Mouse (Mus musculus) lung, embryonic 15.5 days (tissue): ENCODE data around the gene Atp13a5. TPM values are rescaled to one million over a fixed set of nuclear protein-coding genes. Genes with fewer than 3 reads are reported as not detected.

Source experiments
- ATAC-seq: fragments of 200-750 bp; cut with Nextera tagmentation; 2 replicates; pipeline ENCODE4 v1.8.0; 2017; ENCODE audit warnings: moderate number of reproducible peaks, borderline replicate concordance; ENCODE audit not compliant: low FRiP score, low TSS enrichment; ENCODE audit errors: extremely low read depth
- H3K27ac ChIP-seq: fragments of 300-500 bp; sonication (generic); 2 replicates; pipeline ENCODE4 v1.5.1; 2015; ENCODE audit warnings: moderate library complexity, mild to moderate bottlenecking, inconsistent platforms
- H3K27me3 ChIP-seq: fragments of 300-500 bp; sonication (generic); 2 replicates; pipeline ENCODE4 v1.6.1; 2015; ENCODE audit warnings: inconsistent platforms
- H3K36me3 ChIP-seq: fragments of 300-500 bp; sonication (generic); 2 replicates; pipeline ENCODE4 v1.6.1; 2015; ENCODE audit warnings: inconsistent platforms
- H3K4me1 ChIP-seq: fragments of 300-500 bp; sonication (generic); 2 replicates; pipeline ENCODE4 v1.6.1; 2015; ENCODE audit warnings: inconsistent platforms
- H3K4me2 ChIP-seq: fragments of 300-500 bp; sonication (generic); 2 replicates; pipeline ENCODE4 v1.6.1; 2015; ENCODE audit warnings: inconsistent platforms, mild to moderate bottlenecking, moderate library complexity
- H3K4me3 ChIP-seq: fragments of 300-500 bp; sonication (generic); 2 replicates; pipeline ENCODE4 v1.5.1; 2015; ENCODE audit warnings: mild to moderate bottlenecking, inconsistent platforms
- H3K9ac ChIP-seq: fragments of 300-500 bp; sonication (generic); 2 replicates; pipeline ENCODE4 v1.6.1; 2015; ENCODE audit warnings: inconsistent platforms
- H3K9me3 ChIP-seq: fragments of 300-500 bp; sonication (generic); 2 replicates; pipeline ENCODE4 v1.6.1; 2016; ENCODE audit warnings: inconsistent platforms
- WGBS: fragments of 180-500 bp; shearing (Covaris S2); methylation state at CpG from one replicate; pipeline ENCODE4 v1.1.7; 2015; 5-methylcytosine and 5-hydroxymethylcytosine counted together
- polyA plus RNA-seq: library from polyadenylated mRNA; unstranded; fragments of >200 nt; fragmentation: Nextera tagmentation; extraction: Ambion mirVana; gene quantifications from 2 replicates; pipeline ENCODE4 v1.2.1, GENCODE M21; 2015

Gene Atp13a5
- polyA plus RNA-seq = not detected in 2 replicates

- Histone ChIP-seq H3K27me3 (no peaks in the 10 kb centered on the region), H3K9me3 (no peaks in the 10 kb centered on the region), H3K9ac (no peak within 1 kb of the TSS), H3K4me1 (no peaks in the 10 kb centered on the region), H3K27ac (no peak within 1 kb of the TSS), H3K36me3 (no peaks in the 10 kb centered on the region), H3K4me2 (no peak within 1 kb of the TSS), H3K4me3 (no peak within 1 kb of the TSS)
- ATAC-seq = no peak
- 21% methylated on average over 4 of the region's 4 CpGs for WGBS
Observed at GRCm38 (mm10) chr16:29378458-29378857, at the start of gene Atp13a5. Gene Atp13a5 (minus strand): TSS chr16:29378732.

DNA sequence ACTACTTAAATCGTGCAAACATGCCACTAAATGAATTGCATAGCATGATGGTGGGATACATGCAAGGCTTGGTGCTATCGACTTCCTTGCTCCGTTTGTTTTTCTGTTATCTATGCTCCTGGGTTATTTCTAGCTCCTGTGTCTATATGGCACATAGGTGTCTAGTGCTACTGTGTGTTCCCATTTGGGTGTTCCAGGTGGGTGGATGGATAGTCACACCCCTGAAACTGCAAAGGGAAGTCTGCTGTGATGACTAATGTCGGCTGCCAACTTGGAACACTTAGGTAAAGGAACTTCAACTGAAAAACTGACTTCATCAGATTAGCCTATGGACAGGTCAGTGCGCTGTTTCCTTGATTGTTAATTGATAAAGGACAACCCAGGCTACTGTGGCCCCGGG lies 36.3 kb upstream of the Atp13a5 start:
- ATAC-seq = no peak
- no peaks in the 10 kb centered on the region for H3K4me1 ChIP-seq
- 62% methylated on average over 6 of the region's 6 CpGs for WGBS

DNA sequence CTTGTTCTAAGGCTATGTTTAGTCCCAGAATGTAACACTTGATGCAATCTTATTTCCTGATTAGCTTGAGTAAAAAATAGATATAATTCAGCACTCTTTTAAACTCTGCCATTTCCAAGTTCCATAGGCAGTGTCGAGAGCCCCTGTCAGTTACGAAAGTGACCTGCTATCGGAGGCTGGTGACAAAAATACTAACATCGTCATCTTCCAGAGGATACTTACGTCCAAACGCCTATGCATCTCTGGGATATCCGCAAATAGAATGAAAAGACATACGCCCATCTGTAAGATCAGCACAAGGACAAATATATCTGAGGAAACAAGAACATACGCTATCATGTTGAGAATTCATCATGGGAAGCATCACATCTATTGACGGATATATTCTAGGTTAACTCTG lies 28.8 kb upstream of the Atp13a5 start:
- Histone ChIP-seq H3K4me1 (no peaks in the 10 kb centered on the region), H3K27me3 (no peaks in the 10 kb centered on the region), H3K36me3 (no peaks in the 10 kb centered on the region), H3K27ac (no peak overlapping the region), H3K9ac (no peak overlapping the region), H3K4me2 (no peak overlapping the region), H3K4me3 (no peak overlapping the region), H3K9me3 (no peaks in the 10 kb centered on the region)
- 87% methylated on average over 10 of the region's 10 CpGs for WGBS
- no peak for ATAC-seq

More for the DNA sequence above, 36.3 kb upstream of the Atp13a5 start:
- Histone ChIP-seq H3K27ac (no peak overlapping the region), H3K9ac (no peak overlapping the region), H3K4me3 (no peak overlapping the region), H3K27me3 (no peaks in the 10 kb centered on the region), H3K9me3 (no peaks in the 10 kb centered on the region), H3K4me2 (no peak overlapping the region), H3K36me3 (no peaks in the 10 kb centered on the region)

DNA sequence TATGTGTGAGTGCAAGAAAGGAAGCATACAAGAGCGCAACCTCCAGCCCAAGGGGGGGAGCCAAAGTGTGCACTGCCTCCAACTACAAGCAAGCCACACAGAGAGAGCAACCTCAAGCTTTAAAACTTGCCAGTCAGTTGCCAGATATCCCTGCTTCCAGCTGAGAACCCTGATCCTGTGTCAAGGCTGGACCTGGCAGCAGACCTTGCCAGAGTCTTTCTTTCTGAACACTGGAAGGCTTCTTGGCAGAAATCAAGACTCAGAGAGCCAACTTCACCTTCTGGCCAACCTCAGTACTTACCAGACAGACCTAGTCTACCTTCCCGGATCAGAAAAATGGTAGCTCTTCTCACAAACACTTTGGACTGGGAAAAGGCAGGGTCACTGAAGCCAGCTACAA lies 20.5 kb upstream of the Atp13a5 start:
- no peak for ATAC-seq
- H3K4me3 ChIP-seq = no peak overlapping the region
- H3K4me1 ChIP-seq = no peaks in the 10 kb centered on the region
- no peaks in the 10 kb centered on the region for H3K36me3 ChIP-seq
- WGBS = 75% methylated on average over 2 of the region's 2 CpGs
- H3K27ac ChIP-seq = no peak overlapping the region
- no peak overlapping the region for H3K9ac ChIP-seq
- H3K9me3 ChIP-seq = no peaks in the 10 kb centered on the region
- H3K27me3 ChIP-seq = no peaks in the 10 kb centered on the region
- no peak overlapping the region for H3K4me2 ChIP-seq

DNA sequence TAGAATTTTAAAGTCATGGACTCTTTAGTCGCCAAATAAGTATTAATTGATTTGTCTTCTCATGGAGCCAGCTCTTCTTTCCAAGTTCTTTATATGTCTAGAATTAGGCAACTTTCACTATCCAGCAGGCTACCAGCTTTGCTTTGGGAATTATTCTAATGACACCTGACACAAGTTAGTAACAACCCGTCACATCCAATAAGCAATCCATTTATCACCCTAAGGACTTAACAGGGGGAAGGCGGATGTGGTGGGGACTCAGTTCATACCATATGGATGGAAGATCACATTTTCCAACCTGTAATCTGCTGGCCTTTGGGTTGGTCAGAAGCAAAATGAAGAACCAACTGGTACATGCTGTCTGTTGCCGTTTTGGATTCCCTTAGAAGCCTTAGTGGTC lies 6.2 kb upstream of the Atp13a5 start:
- Histone ChIP-seq H3K9me3 (no peaks in the 10 kb centered on the region), H3K27ac (no peak overlapping the region), H3K27me3 (no peaks in the 10 kb centered on the region), H3K4me1 (no peaks in the 10 kb centered on the region), H3K4me3 (no peak overlapping the region), H3K4me2 (no peak overlapping the region), H3K36me3 (no peaks in the 10 kb centered on the region), H3K9ac (no peak overlapping the region)
- no peak for ATAC-seq
- 79% methylated on average over 4 of the region's 4 CpGs for WGBS

DNA sequence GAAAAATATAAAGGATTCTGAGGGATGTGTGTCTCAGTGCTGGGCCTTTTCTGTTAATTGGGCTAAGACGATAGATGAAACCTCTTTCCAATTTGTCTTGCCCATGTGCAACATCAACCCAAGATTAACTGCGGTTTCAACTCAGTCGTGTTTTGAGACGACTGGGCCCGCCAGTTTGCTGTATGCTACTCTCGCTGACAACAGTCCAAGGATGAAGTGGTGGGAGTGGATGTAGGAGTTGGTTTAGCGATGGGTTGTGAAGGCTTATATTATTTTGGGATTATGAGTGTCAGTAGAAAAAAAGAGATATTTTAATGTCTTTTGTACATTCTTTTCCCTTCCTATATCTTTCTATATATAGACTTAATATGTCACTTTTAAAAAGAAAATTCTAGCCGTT lies 3.9 kb downstream of the Atp13a5 start:
- no peaks in the 10 kb centered on the region for H3K9me3 ChIP-seq
- no peaks in the 10 kb centered on the region for H3K4me1 ChIP-seq
- H3K36me3 ChIP-seq = no peaks in the 10 kb centered on the region
- H3K4me3 ChIP-seq = no peak overlapping the region
- H3K4me2 ChIP-seq = no peak overlapping the region
- no peak for ATAC-seq
- no peaks in the 10 kb centered on the region for H3K27me3 ChIP-seq
- WGBS = 68% methylated on average over 8 of the region's 8 CpGs
- H3K27ac ChIP-seq = no peak overlapping the region
- no peak overlapping the region for H3K9ac ChIP-seq

- H3K27me3 ChIP-seq = no peaks in the 10 kb centered on the region
- H3K9ac ChIP-seq = no peak overlapping the region
- WGBS = 77% methylated on average over 3 of the region's 3 CpGs
- H3K27ac ChIP-seq = no peak overlapping the region
- 0 out of 2 replicates have a peak, but pooled peaks cover 4% of the 10 kb centered on the region for H3K4me1 ChIP-seq
- ATAC-seq = peak; percentile 49; the same call in 1 of the 2 replicates
- H3K9me3 ChIP-seq = no peaks in the 10 kb centered on the region
- H3K4me2 ChIP-seq = no peak overlapping the region
- H3K4me3 ChIP-seq = no peak overlapping the region
- H3K36me3 ChIP-seq = no peaks in the 10 kb centered on the region
Observed at GRCm38 (mm10) chr16:29331351-29332044, 47.0 kb downstream of the Atp13a5 start.

DNA sequence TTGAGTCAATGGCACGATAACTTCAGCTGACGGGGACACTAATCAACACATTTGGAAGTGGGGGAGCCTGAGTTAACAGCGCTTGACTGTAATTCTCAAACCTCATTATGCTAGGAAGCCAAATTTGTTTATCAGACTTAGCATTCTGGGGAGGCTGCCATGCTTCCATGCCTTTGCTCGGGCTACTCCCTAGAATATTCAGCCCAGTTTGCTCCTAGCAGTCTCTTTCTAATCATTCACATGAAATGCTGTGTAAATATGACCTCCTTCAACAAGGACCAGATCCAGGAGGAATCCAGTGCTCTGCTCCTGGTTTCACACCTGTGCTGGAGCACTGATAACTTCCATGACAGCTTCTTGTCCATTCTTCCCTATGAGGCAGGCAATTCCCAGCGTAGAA lies 47.6 kb downstream of the Atp13a5 start:
- Histone ChIP-seq H3K4me2 (no peak overlapping the region), H3K27me3 (no peaks in the 10 kb centered on the region), H3K9me3 (no peaks in the 10 kb centered on the region), H3K36me3 (no peaks in the 10 kb centered on the region), H3K9ac (no peak overlapping the region), H3K4me3 (no peak overlapping the region), H3K27ac (no peak overlapping the region), H3K4me1 (0 out of 2 replicates have a peak, but pooled peaks cover 4% of the 10 kb centered on the region)
- 54% methylated on average over 5 of the region's 5 CpGs for WGBS
- ATAC-seq = no peak

DNA sequence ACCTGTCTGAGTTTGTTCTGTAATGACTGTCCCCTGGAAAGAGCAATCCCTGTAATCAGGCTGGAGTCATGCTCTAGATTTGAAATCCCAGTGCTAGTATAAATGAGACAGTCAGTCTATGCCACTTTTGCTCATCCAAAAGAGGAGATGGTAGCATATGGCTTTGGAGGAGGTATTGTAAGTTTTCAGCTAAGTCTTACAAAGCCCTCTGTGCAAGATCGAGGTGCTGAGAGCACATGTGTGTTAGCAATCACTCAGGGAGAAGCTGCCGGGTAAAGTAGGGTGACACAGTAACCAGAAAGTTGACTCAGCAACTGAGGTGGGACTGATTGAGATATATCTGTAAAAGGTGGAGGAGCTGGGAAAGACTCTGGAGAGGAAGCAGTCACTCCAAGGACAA lies 49.3 kb downstream of the Atp13a5 start:
- WGBS = 77% methylated on average over 2 of the region's 2 CpGs
- H3K9me3 ChIP-seq = no peaks in the 10 kb centered on the region
- H3K36me3 ChIP-seq = no peaks in the 10 kb centered on the region
- no peak overlapping the region for H3K4me3 ChIP-seq
- H3K4me2 ChIP-seq = no peak overlapping the region
- peaks cover 10% of the 10 kb centered on the region for H3K4me1 ChIP-seq
- no peak overlapping the region for H3K27ac ChIP-seq
- no peaks in the 10 kb centered on the region for H3K27me3 ChIP-seq
- ATAC-seq = no peak
- H3K9ac ChIP-seq = no peak overlapping the region

- 62% methylated on average over 3 of the region's 3 CpGs for WGBS
- Histone ChIP-seq H3K4me1 (peaks cover 10% of the 10 kb centered on the region), H3K27ac (no peak overlapping the region), H3K4me2 (no peak overlapping the region), H3K9ac (no peak overlapping the region), H3K4me3 (no peak overlapping the region), H3K9me3 (no peaks in the 10 kb centered on the region), H3K27me3 (no peaks in the 10 kb centered on the region), H3K36me3 (no peaks in the 10 kb centered on the region)
- ATAC-seq = no peak
Observed at GRCm38 (mm10) chr16:29327910-29328309, 50.6 kb downstream of the Atp13a5 start.

DNA sequence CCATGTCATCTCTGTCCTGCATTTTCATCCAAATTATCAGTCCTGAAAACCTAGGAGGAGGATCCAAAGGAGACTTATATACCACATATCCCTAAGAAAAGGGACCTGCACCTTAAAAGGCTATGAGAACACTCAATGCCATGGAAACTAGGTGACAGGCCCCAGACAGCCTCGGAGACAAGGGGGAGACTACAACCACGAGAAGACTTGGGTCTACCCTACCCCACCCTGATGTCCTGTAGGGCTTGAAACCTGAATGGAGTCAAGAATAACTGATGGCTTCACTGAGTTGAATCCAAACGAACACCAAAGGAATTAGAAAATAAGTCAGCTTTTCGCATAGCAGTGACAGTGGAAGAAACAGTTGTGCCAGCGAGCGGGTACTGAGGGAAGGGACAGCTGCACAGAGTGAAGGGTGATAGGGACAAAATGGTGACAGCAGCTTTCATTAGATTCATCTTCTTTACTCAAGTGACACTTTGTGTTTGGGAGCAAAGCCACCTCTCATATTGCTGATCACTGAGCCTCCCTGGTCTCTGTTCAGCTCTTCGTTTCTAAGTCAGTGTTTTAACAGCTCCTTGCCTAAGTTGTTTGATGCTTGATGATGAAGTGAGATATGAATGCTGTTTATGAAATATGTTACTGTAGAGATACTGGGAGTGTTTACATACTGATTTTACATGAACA lies 53.2 kb downstream of the Atp13a5 start:
- H3K4me2 ChIP-seq = no peak overlapping the region
- H3K27ac ChIP-seq = no peak overlapping the region
- no peak overlapping the region for H3K4me3 ChIP-seq
- H3K27me3 ChIP-seq = no peaks in the 10 kb centered on the region
- peak; percentile 59; the same call in 1 of the 2 replicates for ATAC-seq
- WGBS = 52% methylated on average over 7 of the region's 7 CpGs
- H3K36me3 ChIP-seq = no peaks in the 10 kb centered on the region
- H3K9ac ChIP-seq = no peak overlapping the region
- peaks cover 5% of the 10 kb centered on the region for H3K4me1 ChIP-seq
- H3K9me3 ChIP-seq = no peaks in the 10 kb centered on the region

DNA sequence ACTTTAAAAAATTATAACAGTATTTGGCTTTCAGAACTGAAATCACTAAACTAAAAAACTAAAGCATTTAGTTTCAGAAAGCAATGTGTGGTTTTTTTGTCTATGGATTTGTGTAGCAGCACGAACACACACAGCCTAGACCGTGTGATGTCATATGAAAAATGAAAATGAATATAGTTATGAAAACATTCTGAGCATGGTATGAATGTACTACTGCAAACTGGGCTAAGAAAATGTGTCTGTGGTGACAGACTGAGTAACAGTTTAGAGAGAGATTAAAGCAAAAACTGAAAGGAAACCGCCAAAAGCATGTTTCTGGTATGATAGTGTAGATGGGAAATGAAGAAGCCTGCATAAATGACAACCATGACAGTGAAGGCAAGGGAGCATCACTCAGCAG lies 57.8 kb downstream of the Atp13a5 start:
- no peak overlapping the region for H3K4me3 ChIP-seq
- no peak overlapping the region for H3K27ac ChIP-seq
- ATAC-seq = no peak
- 68% methylated on average over 3 of the region's 3 CpGs for WGBS
- H3K4me2 ChIP-seq = no peak overlapping the region
- no peaks in the 10 kb centered on the region for H3K27me3 ChIP-seq
- H3K9me3 ChIP-seq = no peaks in the 10 kb centered on the region
- no peaks in the 10 kb centered on the region for H3K36me3 ChIP-seq
- no peak overlapping the region for H3K9ac ChIP-seq
- H3K4me1 ChIP-seq = peaks cover 5% of the 10 kb centered on the region
